Mouse (Mus musculus) embryonic stem cell, embryonic (primary cell): ENCODE data around the gene Cfap44.
"Not testable (repeated sequence)": the region's sequence is repeated elsewhere in the genome, so short reads cannot be mapped to it uniquely, and the experiment has no call there.

Source experiments
- CTCF ChIA-PET, 4 experiments: fragments of 300-600 bp in 2 of 4; fragments of 350-600 bp in 2 of 4; sonication (Branson Sonifier 250); formaldehyde crosslinking; loops; one replicate each; lab custom pipeline; 2022; ENCODE audit warnings: inconsistent platforms in 2 of 4; lab: Charles Lee
- POLR2A ChIA-PET, 4 experiments: fragments of 300-600 bp in 2 of 4; fragments of 350-600 bp in 2 of 4; sonication (Branson Sonifier 250); formaldehyde crosslinking; loops; one replicate each; lab custom pipeline; 2022; ENCODE audit warnings: antibody characterized with exemption in 4 of 4, inconsistent platforms in 1 of 4; lab: Charles Lee

Gene Cfap44

DNA sequence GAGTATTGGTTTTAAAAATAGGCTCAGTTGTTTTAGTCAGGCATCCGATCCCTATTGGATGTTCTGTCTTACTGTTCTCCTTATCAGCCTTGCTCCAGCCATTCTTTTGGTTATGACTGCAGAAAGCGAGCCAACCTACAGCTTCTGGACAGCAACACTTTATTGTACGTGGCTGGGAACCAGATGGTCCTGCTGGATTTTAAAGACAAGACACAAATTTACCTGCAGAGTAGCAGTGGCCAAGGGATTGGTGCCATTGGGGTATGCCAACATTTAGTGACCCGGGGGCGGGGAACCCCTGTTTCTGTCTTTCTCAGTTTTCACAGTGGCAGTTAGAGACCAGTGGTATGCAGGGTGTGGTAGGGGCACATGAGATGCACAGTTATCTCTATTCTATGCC, 12.6 kb downstream of the Cfap44 start:
- ChIA-PET CTCF (no interaction called here), POLR2A (no interaction called here)

DNA sequence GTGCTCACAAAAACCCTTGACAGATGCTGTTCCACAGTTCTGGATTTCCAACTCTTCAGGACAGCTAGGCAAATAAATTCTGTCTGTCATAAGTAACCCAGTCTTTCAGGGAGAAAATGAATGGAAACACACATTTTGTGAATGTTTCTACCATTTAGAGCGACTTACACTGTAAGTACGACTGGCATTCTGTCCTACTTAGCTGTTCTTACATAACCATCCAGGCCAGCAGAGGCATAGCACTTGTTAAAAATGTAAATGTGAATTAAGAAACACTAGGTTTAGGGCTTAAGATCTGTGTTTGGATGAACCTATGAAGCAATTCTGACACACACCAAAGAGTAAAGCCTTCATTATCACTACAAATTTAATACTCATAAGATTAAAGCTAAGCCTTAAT, 13.7 kb downstream of the Cfap44 start:
- POLR2A ChIA-PET = no interaction called here
- CTCF ChIA-PET = no interaction called here

DNA sequence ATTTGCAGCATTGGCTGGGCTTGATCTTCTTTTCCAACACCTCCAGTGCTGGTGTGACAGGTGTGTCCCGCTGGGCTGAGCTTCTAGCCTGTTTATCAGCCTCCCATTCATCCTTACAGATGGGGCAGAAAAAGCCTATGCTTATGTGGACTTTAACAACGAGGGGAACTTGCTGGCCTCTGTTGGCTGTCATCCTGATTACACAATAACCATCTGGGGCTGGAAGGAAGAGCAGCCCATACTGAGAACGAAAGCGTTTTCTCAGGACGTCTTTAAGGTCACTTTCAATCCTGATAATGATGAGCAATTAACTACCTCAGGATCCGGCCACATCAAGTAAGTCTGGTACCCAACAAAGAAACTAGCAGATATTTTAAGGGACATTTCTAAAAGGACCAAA, 15.6 kb downstream of the Cfap44 start:
- ChIA-PET POLR2A (no interaction called here), CTCF (no interaction called here)

DNA sequence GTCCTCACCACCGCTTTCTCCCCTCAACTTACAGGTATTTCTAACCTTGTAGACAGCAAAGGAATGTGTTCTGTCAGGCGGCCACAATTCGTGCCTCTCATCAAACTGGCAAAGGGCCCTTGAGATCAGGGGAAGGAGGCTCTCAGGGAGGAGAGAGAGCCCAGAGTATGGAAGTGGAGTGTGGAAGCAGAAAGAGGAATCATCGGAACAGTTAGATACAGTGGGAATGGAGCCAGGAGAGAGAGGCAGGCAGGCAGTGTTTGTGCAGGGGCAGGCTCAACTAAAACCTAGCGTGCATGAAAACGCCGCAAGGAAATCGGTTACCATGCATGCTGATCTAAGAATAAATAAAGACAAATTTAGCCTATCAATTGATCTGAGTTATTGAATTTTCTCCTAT, 23.0 kb downstream of the Cfap44 start:
- CTCF ChIA-PET = no interaction called here

DNA sequence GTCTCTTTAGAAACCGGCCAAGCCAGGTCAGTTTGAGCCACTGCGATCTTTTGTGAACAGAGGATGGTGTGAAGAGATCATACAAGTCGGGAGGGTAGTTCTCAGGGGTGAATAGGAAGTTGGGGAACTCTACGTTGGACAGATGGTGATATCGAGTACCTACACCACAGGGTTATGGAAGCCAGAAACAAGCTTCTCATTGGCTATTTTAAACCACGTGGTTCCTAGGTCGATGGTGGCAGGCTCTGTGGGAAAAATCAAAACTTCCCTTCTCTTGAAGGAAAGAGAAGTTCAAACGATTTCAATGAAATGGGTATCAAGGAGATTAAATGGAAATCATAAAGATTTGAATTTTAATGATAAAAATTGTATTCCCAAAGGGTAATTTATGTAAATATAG, 27.1 kb downstream of the Cfap44 start:
- POLR2A ChIA-PET = no interaction called here
- CTCF ChIA-PET = no interaction called here

More for the DNA sequence above, 23.0 kb downstream of the Cfap44 start:
- POLR2A ChIA-PET = no interaction called here

DNA sequence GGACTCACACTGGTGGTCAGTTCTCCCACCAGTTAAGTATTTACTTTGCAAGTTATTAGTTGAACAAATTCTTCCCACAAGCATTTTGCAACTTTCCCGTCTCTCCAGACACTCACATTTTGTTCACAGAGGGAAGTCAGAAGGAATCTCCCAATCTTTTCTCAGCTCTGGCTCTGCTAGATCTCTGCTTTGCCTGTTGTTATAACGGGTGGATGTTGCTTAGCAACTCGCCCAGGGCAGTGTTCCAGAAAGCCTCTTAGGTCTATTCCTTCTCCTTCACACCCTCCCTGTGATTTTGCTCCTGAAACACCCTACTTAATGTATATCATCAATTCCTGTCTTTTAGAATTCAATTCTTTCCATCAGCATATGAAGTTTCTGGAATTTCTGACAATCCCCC, 28.9 kb downstream of the Cfap44 start:
- ChIA-PET CTCF (interaction anchor here in 2 of 4 experiments (0.6 to 1.4 kb wide), 3 partner anchors 12 to 181 kb away, joined by 3 to 4 read pairs (median 3); no protein-coding TSS in a partner anchor), POLR2A (no interaction called here)

DNA sequence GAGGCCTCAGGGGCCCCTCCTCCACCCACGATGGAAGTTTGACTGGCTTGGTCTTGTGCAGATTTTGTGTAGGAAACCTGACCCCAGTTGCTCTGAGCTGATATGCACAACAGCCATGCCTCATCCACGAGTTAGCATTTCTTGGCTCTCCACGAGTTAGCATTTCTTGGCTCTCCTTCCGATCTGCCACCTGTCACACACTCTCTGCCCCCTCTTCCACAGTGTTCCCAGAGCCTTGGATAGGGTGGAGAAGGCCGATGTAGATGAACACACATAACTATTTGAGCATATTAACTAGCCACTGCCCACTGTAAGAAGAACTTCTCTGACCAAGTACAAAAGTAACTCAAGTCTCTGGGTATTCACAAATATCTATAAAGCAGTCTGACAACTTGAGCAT, 33.9 kb downstream of the Cfap44 start:
- ChIA-PET CTCF (no interaction called here), POLR2A (interaction anchor here in 1 of 4 experiments (0.5 kb wide), 1 partner anchor 256 kb away, joined by 3 read pairs; the partner anchor contains the start of gene Usf3)

DNA sequence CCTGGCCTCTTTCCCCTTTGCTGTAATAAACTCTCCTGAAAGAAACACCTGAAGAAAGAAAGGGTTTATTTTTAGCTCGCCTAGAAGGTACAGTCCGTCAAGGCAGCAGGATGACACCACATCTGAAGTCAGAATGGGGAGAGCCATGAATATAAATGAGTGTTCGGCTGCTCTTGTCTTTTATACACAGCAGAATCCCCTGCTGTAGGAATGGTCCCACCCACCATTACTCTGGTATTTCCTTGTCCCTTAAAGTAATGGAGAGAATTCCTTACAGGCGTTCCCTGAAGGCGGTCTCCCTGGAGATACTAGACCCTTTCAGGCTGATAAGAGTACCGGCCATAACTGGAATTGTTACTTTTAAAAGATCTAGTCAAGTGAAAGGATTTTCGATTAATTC, 35.4 kb downstream of the Cfap44 start:
- POLR2A ChIA-PET = interaction anchor here in 1 of 4 experiments (1.5 kb wide), 1 partner anchor 83 kb away, joined by 3 read pairs; the partner anchor contains the start of gene Spice1
- CTCF ChIA-PET = interaction anchor here in 1 of 4 experiments (0.5 kb wide), 1 partner anchor 157 kb away, joined by 5 read pairs; no protein-coding TSS in a partner anchor

DNA sequence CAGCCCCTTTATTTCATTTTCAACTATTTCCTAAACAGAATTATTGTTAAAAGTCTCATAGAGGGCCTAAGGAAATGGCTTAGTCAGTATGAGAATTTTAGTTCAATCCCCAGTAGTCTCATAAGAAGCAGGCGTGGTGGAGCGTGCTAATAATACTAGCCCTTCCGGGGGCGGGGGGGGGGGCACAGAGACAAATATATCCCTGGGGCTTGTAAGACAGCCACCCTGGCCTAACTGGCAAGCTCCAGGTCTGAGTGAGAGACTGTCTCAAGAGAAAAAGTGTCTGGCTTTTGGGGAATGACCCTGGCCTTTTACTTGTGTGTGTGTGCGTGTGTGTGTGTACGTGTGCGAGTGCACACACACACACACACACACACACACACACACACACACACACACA, 40.3 kb downstream of the Cfap44 start:
- POLR2A ChIA-PET = no interaction called here
- CTCF ChIA-PET = interaction anchor here in 1 of 4 experiments (1.0 kb wide), 1 partner anchor 193 kb away, joined by 3 read pairs; no protein-coding TSS in a partner anchor

DNA sequence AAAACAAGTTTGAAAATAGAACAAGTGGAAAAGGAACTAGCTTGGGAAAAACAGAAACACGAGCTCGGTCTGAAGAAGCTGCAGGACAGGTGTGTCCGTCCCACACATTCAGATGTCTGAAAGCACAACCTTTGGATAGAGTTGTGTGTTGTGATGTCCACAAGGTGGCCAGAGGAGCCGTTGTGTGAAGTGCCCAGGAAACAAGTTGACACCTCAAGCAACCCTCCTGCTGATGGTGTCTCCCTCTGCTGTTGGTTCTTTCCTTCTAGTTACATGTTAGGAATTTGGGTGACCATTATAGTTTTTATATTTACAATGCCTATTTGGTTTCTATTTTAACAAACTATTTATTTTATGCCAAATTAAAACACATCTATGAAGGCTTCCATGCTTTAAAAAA, 40.9 kb downstream of the Cfap44 start:
- POLR2A ChIA-PET = interaction anchor here in 1 of 4 experiments (0.6 kb wide), 1 partner anchor 148 kb away, joined by 5 read pairs; no protein-coding TSS in a partner anchor

DNA sequence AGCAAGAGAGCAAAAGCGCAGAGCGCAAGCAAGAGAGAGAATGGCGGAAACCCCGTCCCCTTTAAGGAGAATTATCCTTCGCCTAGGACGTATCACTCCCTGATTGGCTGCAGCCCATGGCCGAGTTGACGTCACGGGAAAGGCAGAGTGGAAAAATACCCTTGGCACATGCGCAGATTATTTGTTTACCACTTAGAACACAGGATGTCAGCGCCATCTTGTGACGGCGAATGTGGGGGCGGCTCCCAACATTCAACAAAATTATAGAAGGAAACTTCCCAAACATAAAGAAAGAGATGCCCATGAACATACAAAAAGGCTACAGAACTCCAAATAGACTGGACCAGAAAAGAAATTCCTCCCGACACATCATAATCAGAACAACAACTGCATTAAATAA, 47.3 kb downstream of the Cfap44 start:
- POLR2A ChIA-PET, CTCF ChIA-PET: not testable (repeated sequence)

More for the DNA sequence above, 40.9 kb downstream of the Cfap44 start:
- CTCF ChIA-PET = interaction anchor here (0.6 to 1.0 kb wide), 8 partner anchors 12 to 873 kb away, joined by 3 to 6 read pairs (median 3); partner anchors contain the start of gene Cfap44 (in 1 of the 4)

DNA sequence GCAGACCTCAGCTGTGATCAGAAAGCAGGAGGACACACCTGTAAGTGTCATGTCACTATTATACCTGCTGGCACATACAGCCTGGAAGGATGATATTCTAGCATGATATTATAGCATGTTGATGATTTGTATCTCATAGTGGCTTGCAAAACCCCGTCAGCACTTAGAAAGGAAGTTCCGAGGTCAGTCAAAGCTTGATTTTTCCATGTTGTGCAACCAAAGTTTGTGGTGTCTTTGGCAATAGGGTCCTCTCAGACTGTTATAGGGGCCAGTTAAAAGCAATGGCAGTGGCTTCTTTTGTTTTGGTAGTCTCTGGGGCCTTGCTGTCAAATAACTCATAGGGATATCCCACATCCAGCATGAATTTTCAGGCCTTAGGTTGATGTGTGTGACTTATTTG, 63.3 kb downstream of the Cfap44 start:
- POLR2A ChIA-PET = no interaction called here
- CTCF ChIA-PET = no interaction called here

DNA sequence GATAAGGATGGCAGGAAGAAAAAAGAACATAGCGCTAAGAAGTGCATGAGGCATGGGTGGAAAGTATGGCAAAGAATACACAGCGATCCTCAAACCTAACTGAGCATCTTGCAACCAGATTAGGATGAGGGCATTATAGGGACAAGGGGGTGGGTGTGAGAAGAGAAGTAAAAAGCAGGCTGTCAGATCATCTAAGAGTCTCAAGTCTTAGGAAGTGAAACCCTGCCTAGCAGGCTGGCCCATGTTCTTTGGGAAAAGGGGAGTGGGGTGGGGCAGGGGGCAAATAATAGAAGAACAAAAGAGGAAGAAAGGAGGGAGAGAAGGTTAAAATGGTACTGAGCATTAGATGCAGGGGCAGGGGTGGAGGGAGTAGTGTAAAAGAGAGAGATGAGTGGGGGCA, 64.2 kb downstream of the Cfap44 start:
- ChIA-PET POLR2A (interaction anchor here in 1 of 4 experiments (0.6 kb wide), 1 partner anchor 384 kb away, joined by 3 read pairs; no protein-coding TSS in a partner anchor), CTCF (no interaction called here)

DNA sequence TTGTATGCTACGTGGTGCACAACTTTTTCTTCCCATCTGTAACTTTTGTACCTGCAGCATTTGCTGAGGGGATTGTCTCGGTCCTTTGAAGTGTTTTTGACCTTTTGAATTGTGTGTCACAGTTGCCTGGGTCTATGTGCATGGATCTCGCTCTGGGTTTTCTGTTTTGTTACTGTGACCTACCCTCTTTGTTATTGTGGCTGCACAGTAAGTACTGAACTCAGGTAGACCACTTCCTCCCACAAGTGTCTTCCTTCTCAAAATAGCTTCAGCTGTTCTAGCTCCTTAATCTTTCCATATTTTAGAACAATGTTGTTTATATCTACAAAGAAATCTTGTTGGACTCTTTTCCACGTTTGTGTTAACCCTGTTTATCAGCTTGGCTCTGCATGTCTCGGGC, 66.3 kb downstream of the Cfap44 start:
- POLR2A ChIA-PET = no interaction called here

DNA sequence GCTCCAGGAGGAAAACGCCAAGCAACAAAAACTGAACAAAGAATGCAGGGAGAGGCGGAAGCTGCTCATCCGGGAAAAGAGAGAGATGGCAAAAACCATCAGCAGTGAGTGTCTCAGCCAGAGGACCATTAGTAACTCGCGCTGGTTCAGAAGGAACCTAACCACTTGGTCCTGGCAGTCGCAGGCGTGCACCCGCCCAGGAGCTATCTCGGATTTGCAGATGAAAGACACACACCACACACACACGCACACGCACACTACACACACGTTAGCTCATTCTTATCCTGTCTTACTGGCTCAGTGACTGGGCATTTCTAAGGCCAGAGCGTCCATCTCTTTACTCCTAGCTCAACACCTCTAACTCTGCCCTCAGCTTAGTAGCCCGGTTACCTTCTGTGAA, 80.7 kb downstream of the Cfap44 start:
- ChIA-PET POLR2A (interaction anchor here in 3 of 4 experiments (0.5 to 0.9 kb wide), 5 partner anchors 81 to 336 kb away, joined by 3 to 10 read pairs (median 4); partner anchors contain the start of genes Atp6v1a (in 1 of the 3), Cfap44 (in 1 of the 3) and Naa50 (in 1 of the 3)), CTCF (interaction anchor here in 2 of 4 experiments (0.5 to 0.9 kb wide), 5 partner anchors 215 to 1155 kb away, joined by 3 to 4 read pairs (median 3); partner anchors contain the start of gene Gramd1c (in 1 of the 2))

More for the DNA sequence above, 66.3 kb downstream of the Cfap44 start:
- CTCF ChIA-PET = interaction anchor here in 1 of 4 experiments (0.6 kb wide), 1 partner anchor 1530 kb away, joined by 6 read pairs; no protein-coding TSS in a partner anchor

DNA sequence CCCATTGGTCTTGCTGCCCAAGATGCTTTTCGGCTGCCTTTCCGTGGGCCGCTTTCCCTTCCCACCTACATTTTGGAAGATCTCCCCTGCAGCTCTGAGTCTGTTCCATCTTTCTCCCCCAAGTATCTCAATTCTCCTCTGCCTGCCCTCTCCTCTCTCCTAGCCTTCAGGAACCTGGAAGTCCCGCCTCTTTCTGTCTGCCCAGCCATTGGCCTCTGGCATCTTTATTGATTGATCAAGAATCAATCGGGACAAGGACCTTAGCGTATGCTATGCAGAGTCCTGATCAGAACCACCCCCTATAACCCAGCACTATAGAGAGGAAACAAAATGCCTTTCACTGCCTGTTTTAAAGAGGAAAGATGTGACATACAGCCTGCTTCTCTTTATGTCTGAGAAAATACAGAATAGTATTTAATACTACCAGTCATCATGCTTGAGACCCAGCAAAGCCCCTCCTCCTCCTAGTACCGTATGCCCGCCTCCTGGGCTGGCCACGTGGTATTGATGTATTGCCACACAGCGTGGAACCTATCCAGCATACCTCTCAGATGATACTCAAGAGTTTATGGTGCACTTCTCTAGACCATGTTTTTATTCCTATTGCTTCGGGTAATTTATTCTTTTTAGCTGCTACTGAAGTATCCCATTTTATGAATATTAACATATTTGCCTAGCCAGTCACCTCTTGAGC, 81.2 kb downstream of the Cfap44 start:
- ChIA-PET CTCF (interaction anchor here in 2 of 4 experiments (0.5 to 0.9 kb wide), 4 partner anchors 233 to 1155 kb away, joined by 3 to 4 read pairs (median 3); partner anchors contain the start of gene Gramd1c (in 1 of the 2)), POLR2A (interaction anchor here in 1 of 4 experiments (0.7 to 0.9 kb wide), 2 partner anchors 81 to 82 kb away, joined by 3 read pairs; partner anchors contain the start of gene Cfap44)

DNA sequence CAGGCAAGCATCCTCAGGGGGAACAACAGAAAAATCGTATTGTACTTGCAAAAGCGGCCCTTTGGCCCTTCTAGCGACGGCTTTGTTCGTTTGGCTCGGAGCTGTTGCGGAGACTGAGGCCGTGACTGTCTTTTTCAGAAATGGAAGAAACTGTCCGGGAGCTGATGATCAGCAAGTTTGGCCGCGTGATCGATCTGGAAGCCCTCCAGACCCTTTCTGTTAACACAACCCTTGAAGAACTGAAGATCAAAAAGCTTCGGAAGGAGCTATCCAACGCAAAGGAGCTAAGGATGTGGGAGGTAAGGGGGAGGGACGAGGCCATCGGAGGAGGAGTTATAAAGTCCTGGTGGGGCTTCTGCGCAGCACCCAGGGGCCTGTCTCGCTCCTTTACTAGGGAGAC, 84.2 kb downstream of the Cfap44 start:
- ChIA-PET POLR2A (interaction anchor here in 1 of 4 experiments (1.1 kb wide), 1 partner anchor 154 kb away, joined by 3 read pairs; no protein-coding TSS in a partner anchor), CTCF (interaction anchor here in 3 of 4 experiments (1.0 to 2.8 kb wide), 4 partner anchors 179 to 289 kb away, joined by 3 to 8 read pairs (median 3); no protein-coding TSS in a partner anchor)

DNA sequence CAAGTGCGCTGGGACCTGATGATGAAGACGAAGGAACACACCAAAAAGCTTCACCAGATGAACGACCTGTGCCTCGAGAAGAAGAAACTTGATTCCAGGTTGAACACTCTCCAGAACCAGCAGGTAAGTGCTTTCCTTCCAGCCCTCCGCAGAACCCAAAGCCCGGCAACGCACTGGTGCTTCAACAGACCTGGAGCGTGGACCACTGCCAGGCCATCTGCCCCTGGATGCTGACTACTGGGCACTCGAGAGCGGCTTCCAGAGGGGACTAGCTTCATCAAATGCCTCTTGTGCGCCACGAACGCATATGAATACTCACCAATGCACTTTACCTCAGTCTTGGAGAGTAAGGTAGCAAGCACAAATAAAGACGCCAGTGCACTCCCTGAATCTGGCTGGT, 85.3 kb downstream of the Cfap44 start:
- ChIA-PET CTCF (interaction anchor here (0.6 to 2.8 kb wide), 7 partner anchors 85 to 237 kb away, joined by 3 to 8 read pairs (median 4); partner anchors contain the start of gene Cfap44 (in 1 of the 4)), POLR2A (no interaction called here)

DNA sequence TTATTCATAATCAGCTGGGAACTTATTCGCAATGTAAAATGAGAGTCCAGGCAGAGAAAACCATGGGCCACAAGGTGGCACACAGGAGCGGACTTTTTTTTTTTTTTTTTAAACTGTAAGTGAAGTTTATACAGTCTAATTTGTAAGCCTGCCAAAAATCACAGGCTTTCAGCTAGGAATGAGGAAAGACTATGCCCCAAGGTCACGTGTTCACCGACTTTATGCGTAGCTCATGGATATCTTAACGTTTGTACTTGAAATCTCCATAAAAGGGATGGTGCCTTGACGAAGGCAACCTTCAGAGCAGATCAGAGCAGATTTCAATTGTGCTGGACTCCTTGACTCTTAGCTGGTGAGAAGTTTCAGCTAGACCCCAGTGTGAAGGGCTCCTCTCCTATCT, 86.0 kb downstream of the Cfap44 start:
- ChIA-PET CTCF (interaction anchor here in 3 of 4 experiments (0.6 to 2.8 kb wide), 13 partner anchors 31 to 1014 kb away, joined by 3 to 8 read pairs (median 3); partner anchors contain the start of gene Cfap44 (in 1 of the 3)), POLR2A (interaction anchor here in 2 of 4 experiments (0.6 to 1.0 kb wide), 2 partner anchors 80 to 238 kb away, joined by 3 read pairs; no protein-coding TSS in a partner anchor)
